Mouse (Mus musculus) forebrain, embryonic 16.5 days (tissue): ENCODE results near the gene Ubl3. TPM values are rescaled to one million over a fixed set of nuclear protein-coding genes. Genes with fewer than 3 reads are reported as not detected.

ENCODE experiments used
- ATAC-seq: fragments of 200-750 bp; cut with Nextera tagmentation; 2 replicates; pipeline ENCODE4 v1.8.0; 2017; ENCODE audit warnings: mild to moderate bottlenecking, moderate library complexity
- H3K27ac ChIP-seq: fragments of 300-500 bp; sonication (generic); 2 replicates; pipeline ENCODE4 v1.5.1; 2014; ENCODE audit warnings: low read length, control low read depth
- H3K27me3 ChIP-seq: fragments of 300-500 bp; sonication (generic); replicated peaks from 2 replicates; pipeline ENCODE4 v1.6.1; 2014; ENCODE audit warnings: low read length; ENCODE audit not compliant: control insufficient read depth, insufficient read depth
- H3K36me3 ChIP-seq: fragments of 300-500 bp; sonication (generic); 2 replicates; pipeline ENCODE4 v1.6.1; 2014; ENCODE audit not compliant: control insufficient read depth, insufficient read depth
- H3K4me1 ChIP-seq: fragments of 300-500 bp; sonication (generic); replicated peaks from 2 replicates; pipeline ENCODE4 v1.6.1; 2014; ENCODE audit warnings: low read length; ENCODE audit not compliant: control insufficient read depth, insufficient read depth
- H3K4me2 ChIP-seq: fragments of 300-500 bp; sonication (generic); 2 replicates; pipeline ENCODE4 v1.6.1; 2014; ENCODE audit warnings: mild to moderate bottlenecking, low read length, control low read depth
- H3K4me3 ChIP-seq: fragments of 300-500 bp; sonication (generic); replicated peaks from 2 replicates; pipeline ENCODE4 v1.5.1; 2014; ENCODE audit warnings: mild to moderate bottlenecking, low read length, control low read depth
- H3K9ac ChIP-seq: fragments of 300-500 bp; sonication (generic); replicated peaks from 2 replicates; pipeline ENCODE4 v1.6.1; 2014; ENCODE audit warnings: low read depth, low read length, control low read depth
- H3K9me3 ChIP-seq: fragments of 300-500 bp; sonication (generic); 2 replicates; pipeline ENCODE4 v1.6.1; 2016; ENCODE audit warnings: low read length; ENCODE audit not compliant: control insufficient read depth
- WGBS: fragments of 180-500 bp; shearing (Covaris S2); extraction: QIAGEN DNeasy Blood & Tissue Kit; methylation state at CpG from one replicate; pipeline ENCODE4 v1.1.7; 2014; 5-methylcytosine and 5-hydroxymethylcytosine counted together
- polyA plus RNA-seq: library from polyadenylated mRNA; unstranded; fragments of >200 nt; fragmentation: Nextera tagmentation; extraction: Ambion mirVana; gene quantifications from 2 replicates; pipeline ENCODE4 v1.2.1, GENCODE M21; 2015

Ubl3 gene
- polyA plus RNA-seq, 1 experiment from 2014 or later = 75.7 TPM

- no peak for ATAC-seq
- Histone ChIP-seq H3K27me3 (no peaks in the 10 kb centered on the region), H3K4me1 (peaks cover 2% of the 10 kb centered on the region; the same call in 1 of the 2 replicates), H3K36me3 (no peaks in the 10 kb centered on the region), H3K9ac (no peak overlapping the region), H3K27ac (no peak overlapping the region), H3K4me2 (no peak overlapping the region), H3K4me3 (no peak overlapping the region), H3K9me3 (peaks cover 3% of the 10 kb centered on the region; the same call in 1 of the 2 replicates)
- 83% methylated on average over 6 of the region's 6 CpGs for WGBS
These were observed 88.8 kb downstream of the Ubl3 start for GRCm38 (mm10) chr5:148463783-148464294.

Other genes with a start within 250 kb of the Ubl3 start
- gene Slc7a1, start 152.9 kb downstream of the Ubl3 start, polyA plus RNA-seq = 39.3 and 42.6 TPM in 2 replicates